Mouse (Mus musculus) midbrain, embryonic 13.5 days (tissue): Measurements from ENCODE around the gene Spata31d1a. TPM values are rescaled to one million over a fixed set of nuclear protein-coding genes. Genes with fewer than 3 reads are reported as not detected.
"Not testable (repeated sequence)": the region's sequence is repeated elsewhere in the genome, so short reads cannot be mapped to it uniquely, and the experiment has no call there.

Source experiments
- ATAC-seq: fragments of 200-750 bp; cut with Nextera tagmentation; 2 replicates; pipeline ENCODE4 v1.8.0; 2017; ENCODE audit warnings: mild to moderate bottlenecking, moderate TSS enrichment, moderate library complexity
- H3K27ac ChIP-seq: fragments of 300-500 bp; sonication (generic); 2 replicates; pipeline ENCODE4 v1.5.1; 2015; ENCODE audit warnings: inconsistent platforms, mild to moderate bottlenecking, moderate library complexity
- H3K27me3 ChIP-seq: fragments of 300-500 bp; sonication (generic); 2 replicates; pipeline ENCODE4 v1.6.1; 2015; ENCODE audit warnings: mild to moderate bottlenecking, inconsistent platforms
- H3K36me3 ChIP-seq: fragments of 300-500 bp; sonication (generic); 2 replicates; pipeline ENCODE4 v1.6.1; 2015; ENCODE audit warnings: mild to moderate bottlenecking, inconsistent platforms
- H3K4me1 ChIP-seq: fragments of 300-500 bp; sonication (generic); replicated peaks from 2 replicates; pipeline ENCODE4 v1.6.1; 2015; ENCODE audit warnings: inconsistent platforms
- H3K4me2 ChIP-seq: fragments of 300-500 bp; sonication (generic); replicated peaks from 2 replicates; pipeline ENCODE4 v1.6.1; 2015; ENCODE audit warnings: moderate library complexity, mild to moderate bottlenecking, inconsistent platforms
- H3K4me3 ChIP-seq: fragments of 300-500 bp; sonication (generic); replicated peaks from 2 replicates; pipeline ENCODE4 v1.5.1; 2015; ENCODE audit warnings: mild to moderate bottlenecking, inconsistent platforms
- H3K9ac ChIP-seq: fragments of 300-500 bp; sonication (generic); replicated peaks from 2 replicates; pipeline ENCODE4 v1.6.1; 2015; ENCODE audit warnings: mild to moderate bottlenecking, inconsistent platforms
- H3K9me3 ChIP-seq: fragments of 300-500 bp; sonication (generic); 2 replicates; pipeline ENCODE4 v1.6.1; 2016; ENCODE audit warnings: mild to moderate bottlenecking, inconsistent platforms
- WGBS: fragments of 180-500 bp; shearing (Covaris S2); methylation state at CpG from one replicate; pipeline ENCODE4 v1.1.7; 2015; 5-methylcytosine and 5-hydroxymethylcytosine counted together
- polyA plus RNA-seq: library from polyadenylated mRNA; unstranded; fragments of >200 nt; fragmentation: Nextera tagmentation; extraction: Ambion mirVana; gene quantifications from 2 replicates; pipeline ENCODE4 v1.2.1, GENCODE M21; 2015

The Spata31d1a gene
- 0.07 and 0.12 TPM in 2 replicates for polyA plus RNA-seq

DNA sequence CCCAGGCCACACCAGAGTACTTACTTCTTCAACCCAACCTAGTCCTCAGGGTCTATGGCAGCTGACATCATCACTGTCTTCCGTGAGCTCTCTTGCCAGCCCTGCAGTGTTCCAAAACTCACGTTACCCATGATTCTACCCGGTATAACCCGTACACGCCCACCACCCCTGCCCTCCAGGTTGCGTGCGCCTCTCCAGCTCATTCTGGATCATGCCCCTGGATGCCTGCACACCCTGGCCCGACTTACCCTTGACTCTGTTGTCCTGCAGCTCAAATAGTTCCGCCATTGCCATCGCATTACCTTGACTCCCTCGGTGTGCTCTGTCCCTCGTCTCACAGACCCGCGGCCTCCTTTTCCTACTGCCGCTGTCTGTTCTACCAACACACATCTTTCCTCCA lies at the start of gene Spata31d1a:
Gene Spata31d1a (minus strand): TSS at position 101 of the 400 bp plus-strand sequence.
- Histone ChIP-seq H3K27me3 (0 out of 2 replicates have a peak, but pooled peaks cover 7% of the 10 kb centered on the region), H3K4me2 (no peak within 1 kb of the TSS), H3K27ac (no peak within 1 kb of the TSS), H3K9me3 (no peaks in the 10 kb centered on the region), H3K4me1 (no peaks in the 10 kb centered on the region), H3K9ac (no peak within 1 kb of the TSS), H3K4me3 (no peak within 1 kb of the TSS), H3K36me3 (no peaks in the 10 kb centered on the region)
- ATAC-seq: no peak
- WGBS: 94% methylated on average over 15 of the region's 15 CpGs

DNA sequence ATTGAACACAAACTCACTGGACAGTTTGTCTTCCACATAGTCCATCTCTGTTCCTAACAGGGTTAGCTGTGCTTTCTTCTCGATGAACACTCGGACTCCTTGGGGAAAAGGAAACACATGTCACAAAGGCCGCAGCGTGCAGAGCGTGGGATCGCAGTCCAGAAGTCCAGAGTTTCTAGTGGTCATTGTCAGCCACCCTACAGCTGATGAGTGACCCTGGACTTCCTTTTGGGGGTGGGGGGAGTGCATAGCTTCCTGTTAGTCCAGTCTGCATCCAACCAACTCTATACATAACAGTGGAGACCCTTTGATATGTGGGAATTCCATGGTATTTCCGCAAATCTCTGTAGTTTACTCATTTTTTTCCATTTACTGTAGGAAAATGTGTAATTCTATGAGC lies 46.8 kb upstream of the Spata31d1a start:
- WGBS: 98% methylated on average over 7 of the region's 7 CpGs
- Histone ChIP-seq H3K36me3 (peaks cover 60% of the 10 kb centered on the region), H3K4me3 (no peak overlapping the region), H3K4me2 (no peak overlapping the region), H3K27me3 (no peaks in the 10 kb centered on the region), H3K9ac (no peak overlapping the region), H3K9me3 (no peaks in the 10 kb centered on the region), H3K27ac (no peak overlapping the region), H3K4me1 (no peaks in the 10 kb centered on the region)
- ATAC-seq: no peak

DNA sequence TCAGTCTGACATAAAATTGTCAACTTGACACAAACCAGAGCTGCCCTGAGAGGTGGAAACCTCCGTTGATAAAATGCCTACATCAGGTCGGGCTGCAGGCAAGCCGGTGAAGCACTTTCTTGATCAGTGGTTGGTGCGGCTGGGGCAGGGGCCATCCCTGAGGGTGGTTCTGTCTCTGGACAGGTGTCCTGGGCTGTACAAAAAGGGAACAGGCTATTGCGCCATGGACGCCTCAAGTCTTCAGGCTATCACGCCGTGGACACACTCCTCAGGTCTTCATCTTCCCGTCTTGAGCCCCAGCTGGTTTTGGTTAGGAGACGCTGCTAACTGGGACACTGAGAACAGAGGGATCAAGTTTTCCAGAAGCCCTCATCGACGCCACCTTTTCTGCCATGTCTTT lies 40.2 kb upstream of the Spata31d1a start:
- H3K4me1 ChIP-seq: no peaks in the 10 kb centered on the region
- H3K9me3 ChIP-seq: no peaks in the 10 kb centered on the region
- H3K4me3 ChIP-seq: no peak overlapping the region
- no peaks in the 10 kb centered on the region for H3K27me3 ChIP-seq
- H3K4me2 ChIP-seq: no peak overlapping the region
- peaks cover 15% of the 10 kb centered on the region for H3K36me3 ChIP-seq
- no peak overlapping the region for H3K27ac ChIP-seq
- no peak for ATAC-seq
- H3K9ac ChIP-seq: no peak overlapping the region
- WGBS: 90% methylated on average over 12 of the region's 12 CpGs

DNA sequence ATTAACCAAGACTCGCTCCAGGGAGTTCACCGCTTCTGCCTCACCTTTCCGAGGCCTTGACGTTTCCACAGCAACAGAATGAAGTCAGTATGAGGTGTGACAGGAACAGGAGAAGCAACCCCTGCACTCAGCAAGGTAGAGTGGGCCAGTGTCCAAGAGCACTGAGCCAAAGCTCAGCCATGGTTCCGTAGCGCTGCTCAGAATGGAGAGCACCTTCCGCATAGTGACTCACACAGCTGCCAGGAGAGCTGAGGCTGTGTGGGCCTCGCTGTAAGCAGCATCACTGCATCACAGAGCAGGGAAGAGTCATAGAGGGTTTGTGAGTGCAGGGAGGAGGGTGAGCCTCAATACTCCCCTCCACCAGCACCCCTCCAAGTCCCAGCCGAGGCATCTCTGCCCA lies 36.6 kb upstream of the Spata31d1a start, which contains the start of gene 1700014D04Rik:
Gene 1700014D04Rik (minus strand): TSS at position 42 of the 400 bp plus-strand sequence.
- Histone ChIP-seq H3K9ac (no peak within 1 kb of the TSS), H3K36me3 (no peaks in the 10 kb centered on the region), H3K27ac (no peak within 1 kb of the TSS), H3K27me3 (no peaks in the 10 kb centered on the region), H3K4me2 (no peak within 1 kb of the TSS), H3K9me3 (no peaks in the 10 kb centered on the region), H3K4me3 (no peak within 1 kb of the TSS), H3K4me1 (no peaks in the 10 kb centered on the region)
- WGBS: 77% methylated on average over 9 of the region's 9 CpGs
- no peak for ATAC-seq

DNA sequence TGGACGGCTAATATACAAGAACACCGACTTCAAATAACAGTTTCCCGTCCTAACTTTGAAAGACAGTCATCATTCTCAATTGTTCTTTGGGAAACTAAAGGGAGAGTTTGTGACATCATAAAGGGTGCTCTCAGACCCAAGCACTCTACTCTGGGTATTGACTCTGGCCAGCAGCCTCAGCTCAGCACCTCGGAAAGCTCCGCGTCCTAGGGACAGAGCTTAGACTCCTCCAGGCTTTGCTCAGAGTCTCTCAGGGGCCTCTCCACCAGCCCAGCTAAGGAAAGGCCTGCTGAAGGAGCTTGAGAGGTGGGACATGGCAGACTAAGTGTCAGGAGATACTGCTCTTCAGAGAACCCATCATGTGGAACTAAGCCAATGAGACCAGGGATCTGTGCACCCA lies 36.0 kb upstream of the Spata31d1a start:
- Histone ChIP-seq H3K4me2 (no peak overlapping the region), H3K4me1 (no peaks in the 10 kb centered on the region), H3K36me3 (no peaks in the 10 kb centered on the region), H3K9ac (no peak overlapping the region), H3K27ac (no peak overlapping the region), H3K27me3 (no peaks in the 10 kb centered on the region), H3K9me3 (no peaks in the 10 kb centered on the region), H3K4me3 (no peak overlapping the region)
- ATAC-seq: no peak
- WGBS: 78% methylated on average over 6 of the region's 6 CpGs

DNA sequence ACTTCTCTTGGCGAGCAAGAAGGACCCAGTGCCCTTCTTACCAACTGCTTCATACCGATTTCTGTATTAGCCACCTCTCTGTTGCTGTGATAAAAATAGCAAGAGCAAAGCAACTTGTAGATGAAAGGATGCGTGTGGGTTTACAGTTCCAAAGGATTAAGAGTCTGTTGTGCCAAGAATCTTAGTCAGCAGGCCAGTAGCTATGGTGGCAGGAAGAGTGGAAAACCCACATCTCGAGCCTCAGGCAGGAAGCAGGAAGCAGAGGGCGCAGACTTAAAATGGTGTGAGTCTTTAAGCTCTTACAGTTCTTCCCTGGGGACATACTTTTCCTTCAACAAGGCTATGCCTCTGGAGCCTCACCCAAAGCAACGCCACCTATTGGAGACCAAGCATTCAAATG lies 35.3 kb upstream of the Spata31d1a start:
- Histone ChIP-seq H3K4me2 (no peak overlapping the region), H3K4me3 (no peak overlapping the region), H3K4me1 (no peaks in the 10 kb centered on the region), H3K36me3 (no peaks in the 10 kb centered on the region), H3K27me3 (no peaks in the 10 kb centered on the region), H3K9ac (no peak overlapping the region), H3K27ac (no peak overlapping the region), H3K9me3 (no peaks in the 10 kb centered on the region)
- WGBS: 91% methylated on average over 6 of the region's 6 CpGs
- ATAC-seq: no peak

DNA sequence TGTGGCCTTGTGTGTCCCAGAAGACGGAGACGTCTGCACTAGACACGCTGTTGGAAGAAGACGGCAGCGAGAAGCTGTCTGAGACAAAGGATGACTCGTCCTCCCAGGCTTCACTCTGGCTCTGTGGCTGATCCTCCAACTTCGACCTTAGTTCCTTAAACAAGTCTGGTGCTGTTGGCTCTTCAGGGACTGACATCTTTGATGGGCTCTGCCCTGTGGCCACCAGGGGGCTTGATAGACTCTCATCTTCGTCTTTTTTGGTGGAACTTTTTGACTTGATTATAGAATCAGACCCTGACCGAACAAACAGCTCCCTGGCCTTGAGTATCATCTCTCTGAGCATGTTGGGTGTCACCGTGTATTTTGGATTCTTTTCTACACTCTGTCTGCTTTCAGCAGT lies 31.6 kb upstream of the Spata31d1a start:
- H3K27me3 ChIP-seq: no peaks in the 10 kb centered on the region
- no peaks in the 10 kb centered on the region for H3K36me3 ChIP-seq
- no peak overlapping the region for H3K4me2 ChIP-seq
- no peak overlapping the region for H3K9ac ChIP-seq
- H3K4me1 ChIP-seq: no peaks in the 10 kb centered on the region
- 84% methylated on average over 10 of the region's 10 CpGs for WGBS
- no peaks in the 10 kb centered on the region for H3K9me3 ChIP-seq
- no peak overlapping the region for H3K4me3 ChIP-seq
- H3K27ac ChIP-seq: no peak overlapping the region
- no peak for ATAC-seq

DNA sequence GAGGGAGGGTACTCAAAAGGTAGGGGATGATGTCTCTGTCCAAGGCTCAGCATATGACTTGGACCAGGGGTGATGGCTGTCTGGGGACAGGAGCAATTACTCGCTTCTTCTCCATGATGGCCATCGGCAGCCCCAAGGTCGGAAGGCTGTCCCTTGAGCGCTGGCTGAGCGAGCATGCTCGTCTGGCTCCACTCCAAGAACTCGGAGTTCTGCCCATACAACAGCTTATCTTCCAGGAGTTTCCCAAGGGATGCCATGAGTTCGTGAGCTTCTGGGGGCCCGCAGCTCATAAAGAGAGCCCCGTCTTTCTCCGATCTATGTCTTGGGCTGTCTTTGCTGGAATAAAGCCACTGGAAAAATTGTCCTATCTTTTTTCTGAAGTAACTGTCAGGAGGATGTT lies 31.0 kb upstream of the Spata31d1a start:
- no peak for ATAC-seq

DNA sequence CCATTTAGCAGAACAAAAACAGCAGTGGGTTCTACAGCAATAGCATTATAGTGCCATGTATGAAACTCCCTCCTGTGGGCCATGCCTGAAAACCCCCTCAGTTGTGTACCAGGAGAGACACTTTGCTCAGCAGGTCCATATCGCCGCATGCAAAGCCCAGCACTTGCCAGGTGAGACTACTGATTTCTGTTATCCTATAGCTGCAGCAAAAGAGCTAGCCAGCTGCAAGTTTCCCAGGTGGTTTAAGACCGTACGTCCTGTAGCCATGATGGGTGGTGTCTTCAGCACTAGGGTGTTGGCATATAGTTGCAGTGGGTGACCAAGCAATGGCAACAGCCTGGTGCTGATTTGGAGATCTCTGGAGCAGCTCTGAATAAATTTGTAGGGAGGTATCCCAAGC lies 29.3 kb upstream of the Spata31d1a start:
- no peaks in the 10 kb centered on the region for H3K4me1 ChIP-seq
- no peak overlapping the region for H3K9ac ChIP-seq
- H3K27me3 ChIP-seq: no peaks in the 10 kb centered on the region
- H3K27ac ChIP-seq: no peak overlapping the region
- WGBS: 89% methylated on average over 4 of the region's 4 CpGs
- H3K4me2 ChIP-seq: no peak overlapping the region
- no peak for ATAC-seq
- H3K9me3 ChIP-seq: no peaks in the 10 kb centered on the region
- H3K4me3 ChIP-seq: no peak overlapping the region
- H3K36me3 ChIP-seq: no peaks in the 10 kb centered on the region

More for the DNA sequence above, 31.0 kb upstream of the Spata31d1a start:
- Histone ChIP-seq H3K27me3 (no peaks in the 10 kb centered on the region), H3K4me1 (no peaks in the 10 kb centered on the region), H3K36me3 (no peaks in the 10 kb centered on the region), H3K9ac (no peak overlapping the region), H3K4me2 (no peak overlapping the region), H3K27ac (no peak overlapping the region), H3K9me3 (no peaks in the 10 kb centered on the region), H3K4me3 (no peak overlapping the region)
- WGBS: 92% methylated on average over 11 of the region's 11 CpGs

DNA sequence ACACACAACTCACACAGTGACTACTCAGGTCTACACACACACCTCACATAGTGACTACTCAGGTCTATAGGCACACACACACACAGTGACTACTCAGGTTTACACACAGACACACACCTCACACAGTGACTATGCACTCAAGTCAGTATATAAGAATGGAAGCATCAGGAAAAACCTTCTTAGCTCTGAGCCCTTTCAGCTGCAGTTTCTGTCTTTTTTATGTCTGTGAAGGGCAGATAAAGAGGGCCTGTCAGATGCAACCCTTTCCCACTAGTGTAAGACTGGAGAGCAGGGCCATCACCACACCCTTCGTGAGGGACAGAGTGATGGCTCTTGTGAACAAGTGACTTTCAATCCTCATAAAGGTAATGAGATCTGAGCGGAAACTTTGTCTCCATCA lies 28.3 kb upstream of the Spata31d1a start:
- H3K9ac ChIP-seq: no peak overlapping the region
- H3K36me3 ChIP-seq: no peaks in the 10 kb centered on the region
- H3K4me3 ChIP-seq: no peak overlapping the region
- no peaks in the 10 kb centered on the region for H3K27me3 ChIP-seq
- WGBS: 92% methylated on average over 2 of the region's 2 CpGs
- no peak overlapping the region for H3K4me2 ChIP-seq
- no peak overlapping the region for H3K27ac ChIP-seq
- H3K9me3 ChIP-seq: no peaks in the 10 kb centered on the region
- H3K4me1 ChIP-seq: no peaks in the 10 kb centered on the region
- no peak for ATAC-seq

DNA sequence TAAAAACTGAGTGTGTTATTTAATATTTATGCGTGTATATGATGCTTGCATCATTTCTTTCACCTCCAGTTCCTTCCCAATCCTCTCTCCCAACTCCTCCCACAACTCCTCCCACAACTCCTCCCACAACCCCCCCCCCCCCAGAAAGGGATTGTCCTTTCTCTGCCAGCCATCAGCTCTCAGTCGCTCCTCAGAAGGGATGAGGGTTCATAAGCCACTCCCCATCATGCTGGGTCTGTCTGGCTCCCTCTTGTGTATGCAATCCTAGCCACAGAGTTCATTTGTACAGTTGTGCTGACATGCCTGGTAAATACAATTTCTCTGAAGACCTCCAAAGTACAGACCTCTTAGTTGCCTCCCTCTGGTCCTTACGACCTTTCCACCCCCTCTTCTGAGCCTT lies 25.1 kb upstream of the Spata31d1a start:
- H3K9ac ChIP-seq: no peak overlapping the region
- H3K27me3 ChIP-seq: no peaks in the 10 kb centered on the region
- H3K4me2 ChIP-seq: no peak overlapping the region
- WGBS: 31% methylated on average over 3 of the region's 3 CpGs
- no peaks in the 10 kb centered on the region for H3K9me3 ChIP-seq
- H3K36me3 ChIP-seq: no peaks in the 10 kb centered on the region
- H3K4me1 ChIP-seq: no peaks in the 10 kb centered on the region
- H3K4me3 ChIP-seq: no peak overlapping the region
- ATAC-seq: peak; percentile 37; the same call in 1 of the 2 replicates
- no peak overlapping the region for H3K27ac ChIP-seq

DNA sequence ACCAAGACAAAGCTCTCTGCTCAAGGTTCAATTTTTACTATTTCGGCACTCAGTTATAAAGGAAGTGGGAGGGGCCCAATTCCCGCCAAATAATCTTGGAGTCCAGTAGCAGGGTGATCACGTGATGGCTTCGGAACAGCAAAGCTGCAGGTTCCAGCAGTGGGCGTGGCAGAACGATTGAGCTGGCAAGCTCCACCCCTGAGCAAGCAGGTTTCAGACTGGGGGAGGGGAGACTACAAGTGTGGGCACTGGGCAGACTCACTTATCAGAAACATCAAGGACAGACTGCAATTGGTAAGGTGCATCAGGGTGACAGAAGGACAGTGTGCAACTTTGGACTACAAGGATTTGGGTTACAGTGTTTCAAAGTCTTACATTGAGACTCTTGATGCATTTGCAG lies 24.2 kb upstream of the Spata31d1a start:
- H3K4me1 ChIP-seq, H3K27me3 ChIP-seq, H3K9me3 ChIP-seq, H3K4me2 ChIP-seq, ATAC-seq, H3K4me3 ChIP-seq, H3K27ac ChIP-seq, H3K36me3 ChIP-seq, H3K9ac ChIP-seq: not testable (repeated sequence)
- 37% methylated on average over 6 of the region's 6 CpGs for WGBS

DNA sequence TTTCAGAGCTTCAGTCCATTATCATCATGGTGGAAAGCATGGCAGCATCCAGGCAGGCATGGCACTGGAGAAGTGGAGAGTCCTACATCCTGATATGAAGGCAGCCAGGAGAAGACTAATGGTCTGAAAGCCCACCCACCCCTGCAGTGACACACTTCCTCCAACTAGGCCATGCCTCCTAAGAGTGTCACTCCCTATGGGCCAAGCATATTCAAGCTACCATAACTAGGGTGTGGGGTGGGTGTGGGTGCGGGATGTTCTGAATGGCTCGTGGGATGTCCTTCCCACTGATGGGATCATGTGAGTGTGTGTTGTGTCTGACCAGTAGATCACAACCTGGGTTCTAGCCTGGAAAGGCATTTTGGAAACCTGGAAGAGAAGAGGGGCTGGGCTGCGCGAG lies 23.8 kb upstream of the Spata31d1a start:
- Histone ChIP-seq H3K27me3 (no peaks in the 10 kb centered on the region), H3K4me3 (no peak overlapping the region), H3K9me3 (no peaks in the 10 kb centered on the region), H3K4me2 (no peak overlapping the region), H3K9ac (no peak overlapping the region), H3K4me1 (no peaks in the 10 kb centered on the region), H3K36me3 (no peaks in the 10 kb centered on the region), H3K27ac (no peak overlapping the region)
- 76% methylated on average over 4 of the region's 4 CpGs for WGBS
- ATAC-seq: no peak
